Mouse (Mus musculus): ENCODE data around the gene AF366264.
"Not testable (repeated sequence)": the region's sequence is repeated elsewhere in the genome, so short reads cannot be mapped to it uniquely, and the experiment has no call there.

AF366264 gene

GRCm38 (mm10) chr8:13838289-13838688, at the start of gene AF366264:
TSS of gene AF366264 (minus strand) at chr8:13838389.
- DNase-seq (ENCODE audit: low spot score): not testable (repeated sequence)

GRCm38 (mm10) chr8:13843286-13843685, 5.1 kb upstream of the AF366264 start:
- DNase-seq (ENCODE audit: low spot score): not testable (repeated sequence)

- DNase-seq (ENCODE audit: low spot score): no peak
Observed at GRCm38 (mm10) chr8:13828598-13829172, 9.5 kb downstream of the AF366264 start.

GRCm38 (mm10) chr8:13799566-13799965, 38.6 kb downstream of the AF366264 start:
- no peak for DNase-seq (ENCODE audit: low spot score)

GRCm38 (mm10) chr8:13797676-13798075, 40.5 kb downstream of the AF366264 start:
- no peak for DNase-seq (ENCODE audit: low spot score)

GRCm38 (mm10) chr8:13793746-13794101, 44.5 kb downstream of the AF366264 start:
- DNase-seq (ENCODE audit: low spot score): no peak

- no peak for DNase-seq (ENCODE audit: low spot score)
Observed at GRCm38 (mm10) chr8:13793097-13793745, 45.0 kb downstream of the AF366264 start.

GRCm38 (mm10) chr8:13789606-13790005, 48.6 kb downstream of the AF366264 start:
- no peak for DNase-seq (ENCODE audit: low spot score)

- peak; percentile 91 for DNase-seq (ENCODE audit: low spot score)
Observed at GRCm38 (mm10) chr8:13785764-13786299, 52.4 kb downstream of the AF366264 start.

- peak; percentile 93 for DNase-seq (ENCODE audit: low spot score)
Observed at GRCm38 (mm10) chr8:13785250-13785763, 52.9 kb downstream of the AF366264 start, which contains the start of gene Upf3a. TSS of gene Upf3a (plus strand) at chr8:13785615.

All from spleen, adult 12 weeks (tissue).